Mouse (Mus musculus): ENCODE data around the gene Zfp235.

- TF ChIP-seq EP300 (IDR thresholded peaks at IDR 0.05; ENCODE audit: insufficient read depth, low read depth, low read length): no peak
- TF ChIP-seq POLR2A (IDR thresholded peaks at IDR 0.05; ENCODE audit: insufficient read depth, low read length): no peak
Observed at GRCm38 (mm10) chr7:24104403-24104802, 29.6 kb upstream of the Zfp235 start.
